Mouse (Mus musculus) mouse trophoblast stem cell (cell line): Measurements from ENCODE around the gene Adamts7.

ENCODE experiments used
- in situ Hi-C, 2 experiments: fragments of 300-500 bp; cut with MseI, MboI; formaldehyde crosslinking; loops; 2 replicates in 1 of 2; 3 replicates in 1 of 2; pipeline ENCODE4 v1.15.1; 2025

Gene Adamts7

GRCm38 (mm10) chr9:90146869-90147268, 16.0 kb upstream of the Adamts7 start:
- in situ Hi-C loops: no loop called here

- in situ Hi-C loops: no loop called here
These were observed 485 bp upstream of the Adamts7 start for GRCm38 (mm10) chr9:90162243-90162925.

GRCm38 (mm10) chr9:90163749-90164095, 853 bp downstream of the Adamts7 start:
- in situ Hi-C loops: no loop called here

GRCm38 (mm10) chr9:90164670-90165453, 2.0 kb downstream of the Adamts7 start:
- in situ Hi-C loops: no loop called here

- in situ Hi-C loops: no loop called here
These were observed 2.7 kb downstream of the Adamts7 start for GRCm38 (mm10) chr9:90165590-90165989.

- in situ Hi-C loops: no loop called here
These were observed 3.7 kb downstream of the Adamts7 start for GRCm38 (mm10) chr9:90166615-90167014.

- in situ Hi-C loops: no loop called here
These were observed 7.1 kb downstream of the Adamts7 start for GRCm38 (mm10) chr9:90169965-90170364.

- in situ Hi-C loops: no loop called here
These were observed 8.6 kb downstream of the Adamts7 start for GRCm38 (mm10) chr9:90171421-90171820.

- in situ Hi-C loops: no loop called here
These were observed 9.9 kb downstream of the Adamts7 start for GRCm38 (mm10) chr9:90172528-90173321.

GRCm38 (mm10) chr9:90173330-90173729, 10.5 kb downstream of the Adamts7 start:
- in situ Hi-C loops: no loop called here

GRCm38 (mm10) chr9:90179409-90179808, 16.5 kb downstream of the Adamts7 start:
- in situ Hi-C loops: no loop called here

GRCm38 (mm10) chr9:90181656-90182388, 19.0 kb downstream of the Adamts7 start:
- in situ Hi-C loops: no loop called here

- in situ Hi-C loops: no loop called here
These were observed 20.0 kb downstream of the Adamts7 start for GRCm38 (mm10) chr9:90182636-90183421.

GRCm38 (mm10) chr9:90183550-90183949, 20.7 kb downstream of the Adamts7 start:
- in situ Hi-C loops: no loop called here

GRCm38 (mm10) chr9:90184116-90184515, 21.2 kb downstream of the Adamts7 start:
- in situ Hi-C loops: no loop called here

- in situ Hi-C loops: no loop called here
These were observed 22.6 kb downstream of the Adamts7 start for GRCm38 (mm10) chr9:90185356-90185910.

- in situ Hi-C loops: no loop called here
These were observed 26.0 kb downstream of the Adamts7 start for GRCm38 (mm10) chr9:90188893-90189292.

GRCm38 (mm10) chr9:90189391-90189790, 26.5 kb downstream of the Adamts7 start:
- in situ Hi-C loops: no loop called here

- in situ Hi-C loops: no loop called here
These were observed 32.1 kb downstream of the Adamts7 start for GRCm38 (mm10) chr9:90195000-90195399.

- in situ Hi-C loops: no loop called here
These were observed 33.4 kb downstream of the Adamts7 start for GRCm38 (mm10) chr9:90196262-90196661.
